Mouse (Mus musculus) c-Kit-negative CD71-positive TER-119-positive erythroid progenitor cells, embryonic 14.5 days (primary cell): ENCODE measurements around the gene Gm45234.

Experiments used
- DNase-seq: peaks from one replicate; pipeline ENCODE4 v3.0.0-alpha.2; 2013; ENCODE audit warnings: low read depth, low spot score

Gm45234 gene

GRCm38 (mm10) chr6:124740211-124740887 is 15.5 kb downstream of the Gm45234 start:
- no peak for DNase-seq

GRCm38 (mm10) chr6:124739231-124739796 is 16.5 kb downstream of the Gm45234 start:
- DNase-seq: no peak

DNA sequence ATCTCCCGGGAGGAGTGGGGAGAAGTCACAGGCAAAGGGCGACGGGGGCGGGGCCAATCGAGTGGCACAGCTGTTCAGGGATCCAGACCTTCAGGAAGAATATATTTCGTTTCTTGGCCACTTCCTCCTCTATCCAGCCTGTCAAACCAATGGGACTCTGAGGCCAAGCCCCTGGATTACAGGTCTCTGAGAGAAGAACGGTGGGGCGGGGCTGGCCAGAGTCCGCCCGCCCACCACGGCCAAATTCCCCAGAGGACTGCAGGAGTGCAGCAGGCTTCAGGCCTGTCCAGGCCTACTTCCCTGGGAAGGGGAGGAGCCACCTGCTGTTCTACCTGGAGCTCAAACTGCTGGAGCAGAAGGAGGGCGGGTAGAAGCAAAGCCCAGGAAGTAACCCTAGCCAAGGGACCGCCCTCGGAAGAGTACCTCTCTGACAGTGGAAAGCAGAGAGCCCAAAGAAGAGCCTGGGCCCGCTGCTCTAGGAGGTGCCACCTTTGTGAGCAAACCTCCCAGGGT is 17.3 kb downstream of the Gm45234 start, which contains the start of gene Ptpn6:
Ptpn6 (minus strand) TSS at position 204 of the 513 bp plus-strand sequence.
- no peak for DNase-seq

GRCm38 (mm10) chr6:124737040-124737439 is 18.8 kb downstream of the Gm45234 start:
- no peak for DNase-seq

DNA sequence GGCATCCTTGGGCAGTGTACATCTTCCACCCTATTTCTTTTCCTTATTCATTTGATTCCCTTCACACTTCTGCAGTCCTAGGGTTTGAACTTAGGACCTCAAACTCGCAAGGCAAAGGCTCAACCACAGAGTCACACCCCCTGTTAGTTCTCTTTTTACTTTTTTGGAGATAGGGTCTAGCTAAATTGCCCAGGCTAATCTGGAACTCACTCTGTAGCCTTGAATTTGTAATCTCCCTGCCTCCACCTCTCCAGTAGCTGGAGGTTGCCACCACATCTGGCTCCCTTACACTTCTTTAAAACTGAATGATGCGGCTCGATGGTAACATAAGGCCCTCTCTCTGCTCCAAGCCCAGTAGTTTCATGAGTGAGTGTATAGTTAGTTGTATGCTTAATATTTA is 21.4 kb downstream of the Gm45234 start:
- DNase-seq: no peak

DNA sequence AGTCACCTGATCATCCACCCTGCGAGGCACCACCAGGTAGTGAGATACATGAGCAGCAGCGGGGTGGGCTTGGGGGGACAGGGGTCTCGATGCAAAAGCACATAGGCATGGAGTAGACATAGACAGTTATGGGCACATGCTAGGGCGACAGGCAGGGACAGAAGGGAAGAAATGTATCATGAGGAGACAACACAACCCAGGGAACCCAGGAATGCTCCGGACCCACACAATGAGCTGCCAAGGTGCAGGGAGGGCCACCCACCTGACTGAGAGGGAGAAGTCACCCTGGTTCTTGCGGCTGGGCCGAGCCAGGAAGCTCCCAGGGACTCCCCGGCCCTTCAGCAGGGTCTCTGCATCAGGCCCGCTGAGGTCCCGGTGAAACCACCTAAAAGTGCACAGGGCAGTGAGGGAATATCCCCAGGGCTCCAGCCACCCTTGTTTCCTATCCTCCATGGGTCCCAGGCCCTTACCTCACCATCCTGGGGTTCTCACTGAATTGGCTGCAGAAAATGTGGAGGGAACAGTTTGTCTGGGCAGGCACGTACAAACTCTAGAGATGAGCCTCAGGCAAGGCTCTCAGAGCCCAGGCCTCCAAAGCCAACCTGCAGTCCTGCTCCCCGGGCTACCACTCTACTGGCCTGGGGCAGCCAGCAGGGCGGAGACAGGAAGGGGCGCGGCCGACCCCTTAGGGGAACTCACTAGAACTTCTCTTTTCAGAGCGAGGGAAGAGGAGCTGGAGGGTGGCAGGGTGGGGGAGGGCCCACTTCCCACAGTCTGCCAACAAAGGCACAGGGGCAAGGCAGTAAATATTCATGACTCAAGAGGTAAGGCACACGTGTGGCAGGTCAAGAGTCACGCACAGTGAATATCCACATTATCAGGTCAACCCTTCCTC is 23.1 kb downstream of the Gm45234 start:
- DNase-seq: no peak

DNA sequence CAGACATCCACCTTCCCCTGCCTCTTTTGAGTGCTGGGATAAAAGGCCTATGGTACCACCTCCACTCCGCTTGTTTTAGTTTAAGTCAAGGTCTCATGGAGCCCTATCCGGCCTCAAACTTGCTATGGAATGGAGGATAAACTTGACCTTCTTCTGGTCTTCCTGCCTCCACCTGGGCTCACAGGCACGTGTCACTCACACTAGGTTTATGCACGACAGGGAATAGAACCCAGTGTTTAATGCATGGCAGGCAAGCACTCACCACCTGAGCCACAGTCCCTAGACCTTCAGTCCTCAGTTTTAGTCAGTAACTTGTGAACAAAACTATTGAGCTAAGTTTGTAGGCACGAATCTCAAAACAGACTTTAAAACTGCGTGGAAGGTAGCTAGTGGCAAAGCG is 24.8 kb downstream of the Gm45234 start:
- no peak for DNase-seq

DNA sequence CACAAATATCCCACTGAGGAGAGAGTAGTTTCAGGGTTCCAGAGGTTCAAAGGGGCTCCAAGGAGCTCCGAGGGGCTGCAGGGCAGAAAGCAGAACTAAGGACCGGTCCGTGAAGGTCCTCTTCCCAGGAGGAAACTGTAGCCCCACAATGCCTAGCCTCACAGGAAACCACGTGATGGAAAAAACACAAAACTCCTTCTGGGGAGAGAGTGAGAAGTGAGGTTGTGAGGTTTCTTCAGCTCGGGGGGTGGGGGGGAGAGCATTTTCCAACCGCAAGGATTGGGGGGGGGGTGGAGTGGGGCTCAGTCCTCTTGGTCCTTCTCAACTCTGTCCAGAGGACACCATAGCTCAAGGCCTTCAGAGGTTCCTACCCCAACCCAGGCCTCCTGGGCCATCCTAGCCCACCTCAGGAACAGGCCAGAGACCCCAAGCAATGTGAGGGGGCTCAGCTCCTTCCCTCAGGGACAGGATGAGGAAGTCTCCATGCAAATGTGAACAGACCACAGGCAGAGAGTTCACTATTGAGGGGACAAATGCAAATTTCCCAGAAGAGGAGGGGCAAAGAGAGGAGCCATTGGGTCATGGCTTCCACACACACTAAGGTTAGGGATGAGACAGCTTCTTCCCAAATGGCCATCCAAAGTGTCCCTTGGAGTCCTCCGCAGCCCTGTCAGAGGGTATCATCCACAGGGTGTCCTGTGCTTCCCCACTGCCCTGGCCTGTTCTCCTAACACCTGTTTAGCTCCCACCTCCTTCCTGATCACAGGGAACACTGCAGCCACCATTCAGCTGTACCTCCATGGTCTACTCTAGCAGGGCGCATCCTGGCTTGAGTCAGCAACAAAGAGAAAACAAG is 25.7 kb downstream of the Gm45234 start:
- no peak for DNase-seq

DNA sequence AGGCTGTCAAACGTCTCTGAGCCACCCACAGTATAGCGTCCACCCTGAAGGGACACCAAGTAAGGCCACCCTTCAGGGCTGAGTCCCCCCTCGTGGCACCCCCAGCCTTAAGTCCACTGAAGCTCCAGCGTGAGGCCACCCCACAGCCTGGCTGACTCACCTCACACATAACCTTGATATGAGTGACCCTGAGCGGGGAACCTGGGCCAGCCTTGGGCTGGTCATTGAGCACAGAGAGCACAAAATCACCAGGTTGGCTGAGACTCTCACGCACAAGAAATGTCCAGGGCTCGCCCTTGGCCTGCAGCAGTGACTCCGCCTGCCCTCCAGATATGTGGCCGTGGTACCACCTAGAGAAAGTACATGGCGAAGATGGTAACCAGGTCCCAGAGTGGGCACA is 27.2 kb downstream of the Gm45234 start:
- DNase-seq: no peak

- no peak for DNase-seq
Measured at GRCm38 (mm10) chr6:124724472-124724871, 31.3 kb downstream of the Gm45234 start.

- DNase-seq: no peak
Measured at GRCm38 (mm10) chr6:124723541-124723940, 32.3 kb downstream of the Gm45234 start.

GRCm38 (mm10) chr6:124722876-124723473 is 32.8 kb downstream of the Gm45234 start:
- no peak for DNase-seq

DNA sequence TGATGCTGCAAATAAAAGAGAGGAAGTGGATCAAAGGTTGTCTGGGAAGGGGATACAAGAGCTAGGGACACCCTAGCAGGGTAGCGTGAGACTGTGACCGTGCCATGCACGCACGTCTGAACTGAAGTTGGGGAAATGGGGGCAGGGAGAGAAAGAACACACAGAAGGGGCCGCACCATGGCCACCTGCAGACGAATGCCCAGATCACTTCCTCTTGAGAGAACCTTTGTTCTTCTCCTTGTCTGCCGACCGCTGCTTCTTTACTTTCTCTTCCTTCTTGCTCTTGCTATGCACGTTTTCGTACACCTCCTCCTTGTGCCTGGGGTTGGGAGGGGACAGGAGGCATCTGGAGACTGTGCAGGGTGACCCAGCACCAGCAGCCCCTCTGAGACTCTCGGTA is 34.9 kb downstream of the Gm45234 start:
- no peak for DNase-seq

GRCm38 (mm10) chr6:124719354-124719978 is 36.4 kb downstream of the Gm45234 start:
- no peak for DNase-seq

DNA sequence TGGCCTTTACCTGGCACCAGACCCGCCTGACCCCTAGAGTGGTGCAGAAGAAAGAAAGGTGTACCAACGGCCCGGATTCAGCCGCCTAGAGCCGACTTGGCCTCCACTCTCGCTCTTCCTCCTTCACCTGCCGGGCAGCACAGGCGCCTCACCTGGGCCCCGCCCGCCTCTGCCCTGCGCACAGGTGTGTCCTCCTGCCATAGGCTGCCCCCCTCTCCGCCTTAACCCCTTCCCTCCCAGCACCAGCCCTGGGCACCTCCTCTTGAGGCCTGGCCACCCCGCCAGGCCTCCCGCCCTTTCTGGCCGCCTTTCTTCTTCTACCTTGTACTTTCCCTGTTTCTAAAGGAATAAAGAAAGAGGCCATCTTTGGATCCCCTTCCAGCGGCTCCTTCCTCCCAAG is 37.1 kb downstream of the Gm45234 start:
- DNase-seq: no peak

GRCm38 (mm10) chr6:124717968-124718367 is 37.9 kb downstream of the Gm45234 start:
- no peak for DNase-seq

- no peak for DNase-seq
Measured at GRCm38 (mm10) chr6:124716864-124717490, 38.8 kb downstream of the Gm45234 start.

DNA sequence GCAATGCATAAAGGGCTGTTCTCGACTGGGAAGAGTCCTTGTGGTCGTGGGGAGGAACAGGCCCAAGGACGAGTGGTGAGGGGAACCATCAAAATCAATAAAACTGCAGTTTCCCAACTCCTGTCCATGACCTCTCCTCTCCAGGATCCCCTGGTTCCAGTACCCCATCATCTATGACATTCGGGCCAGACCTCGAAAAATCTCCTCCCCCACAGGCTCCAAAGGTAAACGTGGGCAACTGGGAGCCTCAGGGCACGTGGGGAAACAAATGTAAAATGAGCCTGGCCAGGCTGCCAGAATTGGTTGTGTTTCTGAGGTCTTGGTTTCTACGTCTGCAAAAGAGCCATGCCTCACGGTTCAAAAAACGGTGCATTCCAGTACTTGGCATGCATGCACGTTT is 42.9 kb downstream of the Gm45234 start:
- DNase-seq: no peak

- DNase-seq: peak; percentile 95
Measured at GRCm38 (mm10) chr6:124711824-124712782, 43.7 kb downstream of the Gm45234 start, which contains the start of the genes Emg1 and Phb2. Gene Emg1, minus strand, starts transcription at chr6:124712178. Gene Phb2, plus strand, starts transcription at chr6:124712336.
